Mouse (Mus musculus): ENCODE data around the gene Wasf2. TPM values are rescaled to one million over a fixed set of nuclear protein-coding genes. Genes with fewer than 3 reads are reported as not detected.

Wasf2 gene
- polyA plus RNA-seq, 1 experiment from 2014 or later = 42.7 TPM

GRCm38 (mm10) chr4:133089319-133089718 is 41.0 kb upstream of the Wasf2 start:
- Histone ChIP-seq H3K27ac (ENCODE audit: low read length) (no peak overlapping the region), H3K27me3 (ENCODE audit: control insufficient read depth, insufficient read depth, low read depth, low read length) (peaks cover 42% of the 10 kb centered on the region), H3K4me3 (ENCODE audit: low read depth, low read length) (no peak overlapping the region), H3K4me2 (ENCODE audit: low read depth, low read length) (no peak overlapping the region), H3K4me1 (ENCODE audit: control insufficient read depth, low read depth, low read length) (peaks cover 46% of the 10 kb centered on the region), H3K36me3 (ENCODE audit: control insufficient read depth, insufficient read depth) (no peaks in the 10 kb centered on the region), H3K9ac (ENCODE audit: low read depth, low read length) (no peak overlapping the region), H3K9me3 (replicated peaks; ENCODE audit: control insufficient read depth, low read length) (no peaks in the 10 kb centered on the region)
- 76% methylated on average over 9 of the region's 9 CpGs for WGBS (ENCODE audit: insufficient replicate concordance)
- no peak for ATAC-seq (ENCODE audit: low read depth)

GRCm38 (mm10) chr4:133089802-133090201 is 40.5 kb upstream of the Wasf2 start:
- H3K27me3 ChIP-seq (ENCODE audit: control insufficient read depth, insufficient read depth, low read depth, low read length) = peaks cover 38% of the 10 kb centered on the region
- H3K4me3 ChIP-seq (ENCODE audit: low read depth, low read length) = no peak overlapping the region
- ATAC-seq (ENCODE audit: low read depth) = no peak
- H3K4me2 ChIP-seq (ENCODE audit: low read depth, low read length) = no peak overlapping the region
- H3K9ac ChIP-seq (ENCODE audit: low read depth, low read length) = no peak overlapping the region
- H3K4me1 ChIP-seq (ENCODE audit: control insufficient read depth, low read depth, low read length) = peaks cover 44% of the 10 kb centered on the region
- WGBS (ENCODE audit: insufficient replicate concordance) = 70% methylated on average over 4 of the region's 4 CpGs
- H3K27ac ChIP-seq (ENCODE audit: low read length) = no peak overlapping the region
- no peaks in the 10 kb centered on the region for H3K36me3 ChIP-seq (ENCODE audit: control insufficient read depth, insufficient read depth)
- H3K9me3 ChIP-seq (replicated peaks; ENCODE audit: control insufficient read depth, low read length) = no peaks in the 10 kb centered on the region

- H3K4me3 ChIP-seq (ENCODE audit: low read depth, low read length) = no peak overlapping the region
- peaks cover 44% of the 10 kb centered on the region for H3K4me1 ChIP-seq (ENCODE audit: control insufficient read depth, low read depth, low read length)
- peaks cover 38% of the 10 kb centered on the region for H3K27me3 ChIP-seq (ENCODE audit: control insufficient read depth, insufficient read depth, low read depth, low read length)
- no peak overlapping the region; the same call in 1 of the 2 replicates for H3K27ac ChIP-seq (ENCODE audit: low read length)
- no peaks in the 10 kb centered on the region for H3K9me3 ChIP-seq (replicated peaks; ENCODE audit: control insufficient read depth, low read length)
- no peak overlapping the region for H3K9ac ChIP-seq (ENCODE audit: low read depth, low read length)
- WGBS (ENCODE audit: insufficient replicate concordance) = 57% methylated on average over 8 of the region's 8 CpGs
- no peaks in the 10 kb centered on the region for H3K36me3 ChIP-seq (ENCODE audit: control insufficient read depth, insufficient read depth)
- no peak for ATAC-seq (ENCODE audit: low read depth)
- no peak overlapping the region for H3K4me2 ChIP-seq (ENCODE audit: low read depth, low read length)
Observed at GRCm38 (mm10) chr4:133090276-133090719, 40.0 kb upstream of the Wasf2 start.

GRCm38 (mm10) chr4:133090720-133091458 is 39.4 kb upstream of the Wasf2 start:
- Histone ChIP-seq H3K4me1 (ENCODE audit: control insufficient read depth, low read depth, low read length) (peaks cover 47% of the 10 kb centered on the region), H3K4me2 (ENCODE audit: low read depth, low read length) (no peak overlapping the region), H3K36me3 (ENCODE audit: control insufficient read depth, insufficient read depth) (no peaks in the 10 kb centered on the region), H3K27ac (ENCODE audit: low read length) (no peak overlapping the region; the same call in 1 of the 2 replicates), H3K9ac (ENCODE audit: low read depth, low read length) (no peak overlapping the region), H3K27me3 (ENCODE audit: control insufficient read depth, insufficient read depth, low read depth, low read length) (peaks cover 37% of the 10 kb centered on the region), H3K9me3 (replicated peaks; ENCODE audit: control insufficient read depth, low read length) (no peaks in the 10 kb centered on the region), H3K4me3 (ENCODE audit: low read depth, low read length) (no peak overlapping the region)
- WGBS (ENCODE audit: insufficient replicate concordance) = 24% methylated on average over 18 of the region's 18 CpGs
- ATAC-seq (ENCODE audit: low read depth) = 0 out of 2 replicates have a peak, but pooled peaks have one; percentile 28

GRCm38 (mm10) chr4:133091459-133091785 is 38.9 kb upstream of the Wasf2 start:
- no peak for ATAC-seq (ENCODE audit: low read depth)
- H3K9ac ChIP-seq (ENCODE audit: low read depth, low read length) = no peak overlapping the region
- no peak overlapping the region for H3K27ac ChIP-seq (ENCODE audit: low read length)
- H3K27me3 ChIP-seq (ENCODE audit: control insufficient read depth, insufficient read depth, low read depth, low read length) = peaks cover 37% of the 10 kb centered on the region
- WGBS (ENCODE audit: insufficient replicate concordance) = 22% methylated on average over 4 of the region's 4 CpGs
- H3K4me2 ChIP-seq (ENCODE audit: low read depth, low read length) = no peak overlapping the region
- H3K9me3 ChIP-seq (replicated peaks; ENCODE audit: control insufficient read depth, low read length) = no peaks in the 10 kb centered on the region
- no peaks in the 10 kb centered on the region for H3K36me3 ChIP-seq (ENCODE audit: control insufficient read depth, insufficient read depth)
- peaks cover 47% of the 10 kb centered on the region for H3K4me1 ChIP-seq (ENCODE audit: control insufficient read depth, low read depth, low read length)
- no peak overlapping the region for H3K4me3 ChIP-seq (ENCODE audit: low read depth, low read length)

GRCm38 (mm10) chr4:133092453-133092901 is 37.8 kb upstream of the Wasf2 start:
- Histone ChIP-seq H3K9ac (ENCODE audit: low read depth, low read length) (no peak overlapping the region), H3K4me2 (ENCODE audit: low read depth, low read length) (peak overlapping the region; percentile 28), H3K27me3 (ENCODE audit: control insufficient read depth, insufficient read depth, low read depth, low read length) (peaks cover 37% of the 10 kb centered on the region), H3K4me3 (ENCODE audit: low read depth, low read length) (no peak overlapping the region), H3K9me3 (replicated peaks; ENCODE audit: control insufficient read depth, low read length) (no peaks in the 10 kb centered on the region), H3K36me3 (ENCODE audit: control insufficient read depth, insufficient read depth) (no peaks in the 10 kb centered on the region), H3K4me1 (ENCODE audit: control insufficient read depth, low read depth, low read length) (peaks cover 44% of the 10 kb centered on the region), H3K27ac (ENCODE audit: low read length) (peak overlapping the region; percentile 21)
- WGBS (ENCODE audit: insufficient replicate concordance) = 3% methylated on average over 18 of the region's 18 CpGs
- peak; percentile 22; the same call in 1 of the 2 replicates for ATAC-seq (ENCODE audit: low read depth)

- ATAC-seq (ENCODE audit: low read depth) = no peak
- H3K9ac ChIP-seq (ENCODE audit: low read depth, low read length) = no peak overlapping the region
- peak overlapping the region; percentile 50; the same call in 1 of the 2 replicates for H3K27ac ChIP-seq (ENCODE audit: low read length)
- H3K4me1 ChIP-seq (ENCODE audit: control insufficient read depth, low read depth, low read length) = peaks cover 38% of the 10 kb centered on the region
- no peak overlapping the region for H3K4me3 ChIP-seq (ENCODE audit: low read depth, low read length)
- H3K4me2 ChIP-seq (ENCODE audit: low read depth, low read length) = no peak overlapping the region
- H3K36me3 ChIP-seq (ENCODE audit: control insufficient read depth, insufficient read depth) = no peaks in the 10 kb centered on the region
- peaks cover 37% of the 10 kb centered on the region for H3K27me3 ChIP-seq (ENCODE audit: control insufficient read depth, insufficient read depth, low read depth, low read length)
- WGBS (ENCODE audit: insufficient replicate concordance) = 45% methylated on average over 6 of the region's 6 CpGs
- no peaks in the 10 kb centered on the region for H3K9me3 ChIP-seq (replicated peaks; ENCODE audit: control insufficient read depth, low read length)
Observed at GRCm38 (mm10) chr4:133093056-133093455, 37.2 kb upstream of the Wasf2 start.

GRCm38 (mm10) chr4:133093481-133094033 is 36.7 kb upstream of the Wasf2 start:
- H3K4me1 ChIP-seq (ENCODE audit: control insufficient read depth, low read depth, low read length) = peaks cover 38% of the 10 kb centered on the region
- no peak overlapping the region for H3K4me2 ChIP-seq (ENCODE audit: low read depth, low read length)
- H3K27me3 ChIP-seq (ENCODE audit: control insufficient read depth, insufficient read depth, low read depth, low read length) = peaks cover 37% of the 10 kb centered on the region
- H3K9me3 ChIP-seq (replicated peaks; ENCODE audit: control insufficient read depth, low read length) = no peaks in the 10 kb centered on the region
- 21% methylated on average over 6 of the region's 6 CpGs for WGBS (ENCODE audit: insufficient replicate concordance)
- peak overlapping the region; percentile 50 for H3K27ac ChIP-seq (ENCODE audit: low read length)
- no peak overlapping the region for H3K4me3 ChIP-seq (ENCODE audit: low read depth, low read length)
- ATAC-seq (ENCODE audit: low read depth) = no peak
- H3K9ac ChIP-seq (ENCODE audit: low read depth, low read length) = no peak overlapping the region
- H3K36me3 ChIP-seq (ENCODE audit: control insufficient read depth, insufficient read depth) = no peaks in the 10 kb centered on the region

- no peak overlapping the region for H3K27ac ChIP-seq (ENCODE audit: low read length)
- peaks cover 37% of the 10 kb centered on the region for H3K27me3 ChIP-seq (ENCODE audit: control insufficient read depth, insufficient read depth, low read depth, low read length)
- H3K4me1 ChIP-seq (ENCODE audit: control insufficient read depth, low read depth, low read length) = peaks cover 38% of the 10 kb centered on the region
Observed at GRCm38 (mm10) chr4:133094255-133094654, 36.0 kb upstream of the Wasf2 start.

More at GRCm38 (mm10) chr4:133094255-133094654, 36.0 kb upstream of the Wasf2 start:
- Histone ChIP-seq H3K9me3 (replicated peaks; ENCODE audit: control insufficient read depth, low read length) (no peaks in the 10 kb centered on the region), H3K9ac (ENCODE audit: low read depth, low read length) (no peak overlapping the region), H3K36me3 (ENCODE audit: control insufficient read depth, insufficient read depth) (no peaks in the 10 kb centered on the region), H3K4me3 (ENCODE audit: low read depth, low read length) (no peak overlapping the region), H3K4me2 (ENCODE audit: low read depth, low read length) (no peak overlapping the region)
- no peak for ATAC-seq (ENCODE audit: low read depth)
- WGBS (ENCODE audit: insufficient replicate concordance) = 33% methylated on average over 1 of the region's 1 CpGs

Data from liver, embryonic 16.5 days (tissue).